Mouse (Mus musculus) monocyte, adult 2 months (primary cell): ENCODE data around the gene Gm10306.

Source experiments
- DNase-seq, 2 experiments: peaks; one replicate each; pipeline ENCODE4 v3.0.0; 2022; ENCODE audit warnings: low spot score in 2 of 2, low read depth in 1 of 2

Gene Gm10306

GRCm38 (mm10) chr4:94604452-94605019 is 48.2 kb downstream of the Gm10306 start:
- DNase-seq = no peak

GRCm38 (mm10) chr4:94605591-94605990 is 49.2 kb downstream of the Gm10306 start:
- DNase-seq = no peak
